Mouse (Mus musculus) testis, adult 2 months (tissue): ENCODE data around the gene Gucd1.

Experiments used
- CTCF ChIP-seq: fragments of 200-500 bp; IDR thresholded peaks from 2 replicates; pipeline ENCODE4 v1.5.1; 2012; ENCODE audit warnings: low read depth, mild to moderate bottlenecking, inconsistent platforms, low read length, moderate library complexity; ENCODE audit not compliant: control insufficient read depth, insufficient read depth, insufficient replicate concordance
- POLR2A ChIP-seq: fragments of 200-500 bp; IDR thresholded peaks from 2 replicates; pipeline ENCODE4 v1.6.1; 2012; ENCODE audit warnings: low read depth, mild to moderate bottlenecking, inconsistent platforms, low read length, moderate library complexity; ENCODE audit not compliant: control insufficient read depth

GRCm38 (mm10) chr10:75491936-75492262, 25.9 kb downstream of the Gucd1 start:
- TF ChIP-seq CTCF (no peak), POLR2A (no peak)
